Mouse (Mus musculus): ENCODE results near the gene Ccz1. TPM values are rescaled to one million over a fixed set of nuclear protein-coding genes. Genes with fewer than 3 reads are reported as not detected.

Gene Ccz1
- polyA plus RNA-seq (2015; fragmentation: Nextera tagmentation; extraction: Ambion mirVana), result 71.7 and 78.1 TPM in 2 replicates

- Histone ChIP-seq H3K4me1 (replicated peaks) (peaks cover 5% of the 10 kb centered on the region), H3K9me3 (no peaks in the 10 kb centered on the region), H3K27me3 (no peaks in the 10 kb centered on the region), H3K27ac (replicated peaks) (peak within 1 kb of the TSS; percentile 82), H3K4me2 (peak within 1 kb of the TSS; percentile 62), H3K4me3 (peak within 1 kb of the TSS; percentile 79), H3K36me3 (peaks cover 22% of the 10 kb centered on the region), H3K9ac (peak within 1 kb of the TSS; percentile 87)
- WGBS, result 3% methylated on average over 37 of the region's 47 CpGs
- ATAC-seq (ENCODE audit: low FRiP score, low read depth), result peak; percentile 99
Observed at GRCm38 (mm10) chr5:144014551-144015311, at the start of gene Ccz1. Gene Ccz1, minus strand, starts transcription at chr5:144014877.

- Histone ChIP-seq H3K4me3 (no peak overlapping the region), H3K9ac (no peak overlapping the region), H3K27ac (replicated peaks) (no peak overlapping the region), H3K4me2 (no peak overlapping the region), H3K27me3 (no peaks in the 10 kb centered on the region), H3K9me3 (no peaks in the 10 kb centered on the region), H3K36me3 (no peaks in the 10 kb centered on the region), H3K4me1 (replicated peaks) (no peaks in the 10 kb centered on the region)
- WGBS, result 69% methylated on average over 5 of the region's 5 CpGs
- no peak for ATAC-seq (ENCODE audit: low FRiP score, low read depth)
Observed at GRCm38 (mm10) chr5:144064093-144064492, 49.4 kb upstream of the Ccz1 start.

- Histone ChIP-seq H3K4me3 (no peak overlapping the region), H3K36me3 (no peaks in the 10 kb centered on the region), H3K4me2 (no peak overlapping the region), H3K9ac (no peak overlapping the region), H3K27me3 (no peaks in the 10 kb centered on the region), H3K9me3 (no peaks in the 10 kb centered on the region), H3K4me1 (replicated peaks) (no peaks in the 10 kb centered on the region), H3K27ac (replicated peaks) (no peak overlapping the region)
- no peak for ATAC-seq (ENCODE audit: low FRiP score, low read depth)
- WGBS, result 95% methylated on average over 6 of the region's 6 CpGs
Observed at GRCm38 (mm10) chr5:144054340-144054739, 39.7 kb upstream of the Ccz1 start.

GRCm38 (mm10) chr5:144053450-144053849 is 38.8 kb upstream of the Ccz1 start:
- H3K4me3 ChIP-seq, result no peak overlapping the region
- H3K9me3 ChIP-seq, result no peaks in the 10 kb centered on the region
- WGBS, result 29% methylated on average over 3 of the region's 3 CpGs
- no peak overlapping the region for H3K9ac ChIP-seq
- H3K36me3 ChIP-seq, result no peaks in the 10 kb centered on the region
- no peak for ATAC-seq (ENCODE audit: low FRiP score, low read depth)
- no peak overlapping the region for H3K27ac ChIP-seq (replicated peaks)
- H3K4me1 ChIP-seq (replicated peaks), result no peaks in the 10 kb centered on the region
- H3K27me3 ChIP-seq, result no peaks in the 10 kb centered on the region
- no peak overlapping the region for H3K4me2 ChIP-seq

- ATAC-seq (ENCODE audit: low FRiP score, low read depth), result no peak
- Histone ChIP-seq H3K9me3 (no peaks in the 10 kb centered on the region), H3K27ac (replicated peaks) (no peak overlapping the region), H3K9ac (no peak overlapping the region), H3K4me2 (no peak overlapping the region), H3K36me3 (no peaks in the 10 kb centered on the region), H3K4me1 (replicated peaks) (no peaks in the 10 kb centered on the region), H3K27me3 (no peaks in the 10 kb centered on the region), H3K4me3 (no peak overlapping the region)
Observed at GRCm38 (mm10) chr5:144051268-144051667, 36.6 kb upstream of the Ccz1 start.

- H3K9me3 ChIP-seq, result no peaks in the 10 kb centered on the region
- ATAC-seq (ENCODE audit: low FRiP score, low read depth), result no peak
- no peaks in the 10 kb centered on the region for H3K4me1 ChIP-seq (replicated peaks)
- H3K27ac ChIP-seq (replicated peaks), result no peak overlapping the region
- H3K4me2 ChIP-seq, result no peak overlapping the region
- 76% methylated on average over 3 of the region's 3 CpGs for WGBS
- H3K4me3 ChIP-seq, result no peak overlapping the region
- no peak overlapping the region for H3K9ac ChIP-seq
- no peaks in the 10 kb centered on the region for H3K27me3 ChIP-seq
- no peaks in the 10 kb centered on the region for H3K36me3 ChIP-seq
Observed at GRCm38 (mm10) chr5:144049881-144050280, 35.2 kb upstream of the Ccz1 start.

- H3K4me3 ChIP-seq, result no peak overlapping the region
- H3K4me1 ChIP-seq (replicated peaks), result no peaks in the 10 kb centered on the region
- H3K9ac ChIP-seq, result no peak overlapping the region
- H3K27me3 ChIP-seq, result no peaks in the 10 kb centered on the region
- H3K27ac ChIP-seq (replicated peaks), result peak overlapping the region; percentile 26; the same call in 1 of the 2 replicates
- ATAC-seq (ENCODE audit: low FRiP score, low read depth), result no peak
- WGBS, result 56% methylated on average over 13 of the region's 13 CpGs
- no peaks in the 10 kb centered on the region for H3K9me3 ChIP-seq
- peak overlapping the region; percentile 26; the same call in 1 of the 2 replicates for H3K4me2 ChIP-seq
- no peaks in the 10 kb centered on the region for H3K36me3 ChIP-seq
Observed at GRCm38 (mm10) chr5:144047324-144047723, 32.6 kb upstream of the Ccz1 start.

GRCm38 (mm10) chr5:144043166-144043565 is 28.5 kb upstream of the Ccz1 start:
- no peaks in the 10 kb centered on the region for H3K27me3 ChIP-seq
- 0 out of 2 replicates have a peak, but pooled peaks cover 4% of the 10 kb centered on the region for H3K4me1 ChIP-seq (replicated peaks)
- H3K9ac ChIP-seq, result no peak overlapping the region
- H3K36me3 ChIP-seq, result no peaks in the 10 kb centered on the region
- H3K4me2 ChIP-seq, result no peak overlapping the region
- H3K4me3 ChIP-seq, result no peak overlapping the region
- 92% methylated on average over 11 of the region's 11 CpGs for WGBS
- H3K27ac ChIP-seq (replicated peaks), result no peak overlapping the region
- no peak for ATAC-seq (ENCODE audit: low FRiP score, low read depth)
- H3K9me3 ChIP-seq, result no peaks in the 10 kb centered on the region

GRCm38 (mm10) chr5:144040720-144041364 is 26.2 kb upstream of the Ccz1 start:
- 46% methylated on average over 11 of the region's 11 CpGs for WGBS
- no peak; the same call in 1 of the 2 replicates for ATAC-seq (ENCODE audit: low FRiP score, low read depth)
- Histone ChIP-seq H3K27ac (replicated peaks) (no peak overlapping the region), H3K27me3 (no peaks in the 10 kb centered on the region), H3K4me1 (replicated peaks) (0 out of 2 replicates have a peak, but pooled peaks cover 4% of the 10 kb centered on the region), H3K4me3 (no peak overlapping the region), H3K36me3 (no peaks in the 10 kb centered on the region), H3K4me2 (no peak overlapping the region), H3K9ac (no peak overlapping the region), H3K9me3 (no peaks in the 10 kb centered on the region)

- 94% methylated on average over 5 of the region's 5 CpGs for WGBS
Observed at GRCm38 (mm10) chr5:144039886-144040285, 25.2 kb upstream of the Ccz1 start.

GRCm38 (mm10) chr5:144039156-144039675 is 24.5 kb upstream of the Ccz1 start:
- no peaks in the 10 kb centered on the region for H3K36me3 ChIP-seq
- no peak overlapping the region for H3K4me3 ChIP-seq
- no peak overlapping the region for H3K4me2 ChIP-seq
- H3K27me3 ChIP-seq, result no peaks in the 10 kb centered on the region
- ATAC-seq (ENCODE audit: low FRiP score, low read depth), result no peak
- WGBS, result 81% methylated on average over 9 of the region's 9 CpGs
- no peak overlapping the region for H3K27ac ChIP-seq (replicated peaks)
- no peak overlapping the region for H3K9ac ChIP-seq
- 0 out of 2 replicates have a peak, but pooled peaks cover 4% of the 10 kb centered on the region for H3K4me1 ChIP-seq (replicated peaks)
- no peaks in the 10 kb centered on the region for H3K9me3 ChIP-seq

More at GRCm38 (mm10) chr5:144039886-144040285, 25.2 kb upstream of the Ccz1 start:
- no peak for ATAC-seq (ENCODE audit: low FRiP score, low read depth)
- Histone ChIP-seq H3K9me3 (no peaks in the 10 kb centered on the region), H3K27me3 (no peaks in the 10 kb centered on the region), H3K4me2 (no peak overlapping the region), H3K4me3 (no peak overlapping the region), H3K9ac (no peak overlapping the region), H3K36me3 (no peaks in the 10 kb centered on the region), H3K4me1 (replicated peaks) (0 out of 2 replicates have a peak, but pooled peaks cover 4% of the 10 kb centered on the region), H3K27ac (replicated peaks) (no peak overlapping the region)

GRCm38 (mm10) chr5:144036952-144037351 is 22.3 kb upstream of the Ccz1 start:
- Histone ChIP-seq H3K27me3 (no peaks in the 10 kb centered on the region), H3K9me3 (no peaks in the 10 kb centered on the region), H3K27ac (replicated peaks) (no peak overlapping the region), H3K36me3 (no peaks in the 10 kb centered on the region), H3K4me1 (replicated peaks) (0 out of 2 replicates have a peak, but pooled peaks cover 4% of the 10 kb centered on the region), H3K4me2 (no peak overlapping the region), H3K9ac (no peak overlapping the region), H3K4me3 (no peak overlapping the region)
- WGBS, result 60% methylated on average over 17 of the region's 17 CpGs
- no peak for ATAC-seq (ENCODE audit: low FRiP score, low read depth)

Data from hindbrain, embryonic 15.5 days (tissue).